Mouse (Mus musculus) neural tube, embryonic 15.5 days (tissue): ENCODE data around the gene Dnah7b. TPM values are rescaled to one million over a fixed set of nuclear protein-coding genes. Genes with fewer than 3 reads are reported as not detected.
"Not testable (repeated sequence)": the region's sequence is repeated elsewhere in the genome, so short reads cannot be mapped to it uniquely, and the experiment has no call there.

Experiments used
- ATAC-seq: fragments of 200-750 bp; cut with Nextera tagmentation; 2 replicates; pipeline ENCODE4 v1.8.0; 2017; ENCODE audit warnings: mild to moderate bottlenecking, moderate TSS enrichment, moderate library complexity; ENCODE audit not compliant: low FRiP score
- H3K27ac ChIP-seq: fragments of 300-500 bp; sonication (generic); replicated peaks from 2 replicates; pipeline ENCODE4 v1.5.1; 2015; ENCODE audit warnings: mild to moderate bottlenecking, inconsistent platforms
- H3K27me3 ChIP-seq: fragments of 300-500 bp; sonication (generic); replicated peaks from 2 replicates; pipeline ENCODE4 v1.6.1; 2015; ENCODE audit warnings: inconsistent platforms
- H3K36me3 ChIP-seq: fragments of 300-500 bp; sonication (generic); 2 replicates; pipeline ENCODE4 v1.6.1; 2015; ENCODE audit warnings: inconsistent platforms
- H3K4me1 ChIP-seq: fragments of 300-500 bp; sonication (generic); 2 replicates; pipeline ENCODE4 v1.6.1; 2015; ENCODE audit warnings: inconsistent platforms
- H3K4me2 ChIP-seq: fragments of 300-500 bp; sonication (generic); 2 replicates; pipeline ENCODE4 v1.6.1; 2015; ENCODE audit warnings: inconsistent platforms, mild to moderate bottlenecking, moderate library complexity
- H3K4me3 ChIP-seq: fragments of 300-500 bp; sonication (generic); replicated peaks from 2 replicates; pipeline ENCODE4 v1.5.1; 2015; ENCODE audit warnings: mild to moderate bottlenecking, inconsistent platforms
- H3K9ac ChIP-seq: fragments of 300-500 bp; sonication (generic); replicated peaks from 2 replicates; pipeline ENCODE4 v1.6.1; 2015; ENCODE audit warnings: mild to moderate bottlenecking, inconsistent platforms
- H3K9me3 ChIP-seq: fragments of 300-500 bp; sonication (generic); replicated peaks from 2 replicates; pipeline ENCODE4 v1.6.1; 2016; ENCODE audit warnings: inconsistent platforms
- WGBS: fragments of 180-500 bp; shearing (Covaris S2); methylation state at CpG from one replicate; pipeline ENCODE4 v1.1.7; 2015; ENCODE audit warnings: mixed read lengths; 5-methylcytosine and 5-hydroxymethylcytosine counted together
- polyA plus RNA-seq: library from polyadenylated mRNA; unstranded; fragments of >200 nt; fragmentation: Nextera tagmentation; extraction: Ambion mirVana; gene quantifications from 2 replicates; pipeline ENCODE4 v1.2.1, GENCODE M21; 2015

Gene Dnah7b
- polyA plus RNA-seq, 1 experiment from 2014 or later = 4.0 TPM

- H3K9me3 ChIP-seq = not testable (repeated sequence)
- 19% methylated on average over 2 of the region's 2 CpGs for WGBS
Measured at GRCm38 (mm10) chr1:46196835-46197234, 130.7 kb downstream of the Dnah7b start.

GRCm38 (mm10) chr1:46201169-46201568 lies 135.1 kb downstream of the Dnah7b start:
- not testable (repeated sequence) for H3K9ac ChIP-seq, H3K36me3 ChIP-seq, H3K4me2 ChIP-seq, H3K4me3 ChIP-seq, H3K9me3 ChIP-seq, H3K27me3 ChIP-seq, H3K27ac ChIP-seq, H3K4me1 ChIP-seq, ATAC-seq
- 86% methylated on average over 9 of the region's 9 CpGs for WGBS

More at GRCm38 (mm10) chr1:46196835-46197234, 130.7 kb downstream of the Dnah7b start:
- not testable (repeated sequence) for H3K36me3 ChIP-seq, H3K4me2 ChIP-seq, H3K4me1 ChIP-seq, H3K27me3 ChIP-seq, H3K9ac ChIP-seq, H3K27ac ChIP-seq, H3K4me3 ChIP-seq
- ATAC-seq = peak; percentile 38; the same call in 1 of the 2 replicates

GRCm38 (mm10) chr1:46210014-46210588 lies 144.0 kb downstream of the Dnah7b start:
- not testable (repeated sequence) for H3K27me3 ChIP-seq, H3K4me2 ChIP-seq, H3K4me3 ChIP-seq, H3K36me3 ChIP-seq, H3K9ac ChIP-seq, H3K9me3 ChIP-seq, H3K4me1 ChIP-seq, ATAC-seq, H3K27ac ChIP-seq
- WGBS = 78% methylated on average over 2 of the region's 2 CpGs

- not testable (repeated sequence) for H3K4me1 ChIP-seq, H3K27me3 ChIP-seq, H3K27ac ChIP-seq, H3K4me2 ChIP-seq, H3K4me3 ChIP-seq, H3K36me3 ChIP-seq, H3K9ac ChIP-seq, H3K9me3 ChIP-seq, ATAC-seq
- WGBS = 83% methylated on average over 2 of the region's 2 CpGs
Measured at GRCm38 (mm10) chr1:46222704-46223103, 156.6 kb downstream of the Dnah7b start.

- not testable (repeated sequence) for H3K9me3 ChIP-seq, H3K4me1 ChIP-seq, H3K9ac ChIP-seq, H3K36me3 ChIP-seq, H3K4me2 ChIP-seq, H3K27ac ChIP-seq, H3K4me3 ChIP-seq, ATAC-seq, H3K27me3 ChIP-seq
Measured at GRCm38 (mm10) chr1:46226136-46226535, 160.0 kb downstream of the Dnah7b start.

GRCm38 (mm10) chr1:46268841-46269240 lies 202.7 kb downstream of the Dnah7b start:
- not testable (repeated sequence) for H3K27me3 ChIP-seq, ATAC-seq, H3K4me3 ChIP-seq, H3K4me1 ChIP-seq, H3K9me3 ChIP-seq, H3K9ac ChIP-seq, H3K27ac ChIP-seq, H3K36me3 ChIP-seq, H3K4me2 ChIP-seq
- WGBS = 84% methylated on average over 2 of the region's 2 CpGs

GRCm38 (mm10) chr1:46271927-46272326 lies 205.8 kb downstream of the Dnah7b start:
- Histone ChIP-seq H3K36me3 (no peaks in the 10 kb centered on the region), H3K4me1 (no peaks in the 10 kb centered on the region), H3K27me3 (no peaks in the 10 kb centered on the region), H3K9ac (no peak overlapping the region), H3K4me3 (no peak overlapping the region), H3K9me3 (no peaks in the 10 kb centered on the region), H3K4me2 (no peak overlapping the region), H3K27ac (no peak overlapping the region)
- no peak for ATAC-seq
- WGBS = 77% methylated on average over 10 of the region's 12 CpGs

- H3K9me3 ChIP-seq, H3K4me3 ChIP-seq, H3K27me3 ChIP-seq, H3K4me2 ChIP-seq, H3K9ac ChIP-seq, H3K36me3 ChIP-seq, H3K4me1 ChIP-seq: not testable (repeated sequence)
- H3K27ac ChIP-seq = peak overlapping the region; percentile 64; the same call in 1 of the 2 replicates
- WGBS = 52% methylated on average over 2 of the region's 2 CpGs
- peak; percentile 95 for ATAC-seq
Measured at GRCm38 (mm10) chr1:46278057-46278910, 212.2 kb downstream of the Dnah7b start.

GRCm38 (mm10) chr1:46278911-46279565 lies 212.9 kb downstream of the Dnah7b start:
- H3K4me3 ChIP-seq, H3K9ac ChIP-seq, H3K4me2 ChIP-seq, H3K4me1 ChIP-seq, H3K36me3 ChIP-seq, H3K9me3 ChIP-seq, H3K27me3 ChIP-seq: not testable (repeated sequence)
- peak overlapping the region; percentile 64; the same call in 1 of the 2 replicates for H3K27ac ChIP-seq
- ATAC-seq = peak; percentile 51
- WGBS = 65% methylated on average over 1 of the region's 1 CpGs

GRCm38 (mm10) chr1:46294451-46294850 lies 228.3 kb downstream of the Dnah7b start:
- ATAC-seq = peak; percentile 74
- H3K4me2 ChIP-seq, H3K9me3 ChIP-seq, H3K4me1 ChIP-seq, H3K27me3 ChIP-seq, H3K9ac ChIP-seq, H3K27ac ChIP-seq, H3K36me3 ChIP-seq, H3K4me3 ChIP-seq: not testable (repeated sequence)
- 56% methylated on average over 2 of the region's 2 CpGs for WGBS

- H3K4me2 ChIP-seq, H3K27ac ChIP-seq, H3K4me1 ChIP-seq, H3K9ac ChIP-seq, H3K36me3 ChIP-seq, H3K4me3 ChIP-seq, H3K27me3 ChIP-seq, H3K9me3 ChIP-seq: not testable (repeated sequence)
- peak; percentile 83 for ATAC-seq
Measured at GRCm38 (mm10) chr1:46325942-46326341, 259.8 kb downstream of the Dnah7b start.

GRCm38 (mm10) chr1:46345301-46345700 lies 279.2 kb downstream of the Dnah7b start:
- H3K9me3 ChIP-seq, ATAC-seq, H3K4me2 ChIP-seq, H3K36me3 ChIP-seq, H3K4me1 ChIP-seq, H3K27ac ChIP-seq, H3K4me3 ChIP-seq, H3K9ac ChIP-seq, H3K27me3 ChIP-seq: not testable (repeated sequence)
- 85% methylated on average over 3 of the region's 3 CpGs for WGBS
